Mouse (Mus musculus): ENCODE measurements around the gene Vmn1r42. TPM values are rescaled to one million over a fixed set of nuclear protein-coding genes. Genes with fewer than 3 reads are reported as not detected.
"Not testable (repeated sequence)": the region's sequence is repeated elsewhere in the genome, so short reads cannot be mapped to it uniquely, and the experiment has no call there.

The Vmn1r42 gene
- polyA plus RNA-seq (2015; fragmentation: Nextera tagmentation; extraction: Ambion mirVana) = not detected in 2 replicates

DNA sequence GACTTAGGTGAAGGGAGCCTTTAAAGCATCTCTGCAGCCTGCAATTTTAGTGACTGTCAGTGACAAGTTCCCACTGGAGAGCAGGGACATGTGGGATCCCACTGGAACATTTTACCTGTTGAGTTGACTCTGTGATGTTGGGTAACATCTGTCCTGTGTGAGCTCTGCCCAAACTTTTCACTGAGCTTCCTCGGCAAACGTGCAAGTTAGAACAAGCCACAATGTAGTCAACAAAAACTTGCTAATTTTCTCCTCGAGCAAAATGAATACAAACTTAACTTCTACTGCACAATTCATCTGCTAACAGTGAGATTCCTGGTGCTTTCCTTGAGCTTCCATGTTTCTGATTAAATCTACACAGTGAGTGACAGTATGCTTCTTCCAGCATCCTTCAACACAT is at the start of gene Vmn1r42, which contains the start of gene Vmn1r43:
Gene Vmn1r42 (minus strand): TSS at position 101 of the 400 bp plus-strand sequence.
Gene Vmn1r43 (minus strand): TSS at position 101 of the 400 bp plus-strand sequence.
- H3K27me3 ChIP-seq (ENCODE audit: insufficient read depth, low read length) = not testable (repeated sequence)

DNA sequence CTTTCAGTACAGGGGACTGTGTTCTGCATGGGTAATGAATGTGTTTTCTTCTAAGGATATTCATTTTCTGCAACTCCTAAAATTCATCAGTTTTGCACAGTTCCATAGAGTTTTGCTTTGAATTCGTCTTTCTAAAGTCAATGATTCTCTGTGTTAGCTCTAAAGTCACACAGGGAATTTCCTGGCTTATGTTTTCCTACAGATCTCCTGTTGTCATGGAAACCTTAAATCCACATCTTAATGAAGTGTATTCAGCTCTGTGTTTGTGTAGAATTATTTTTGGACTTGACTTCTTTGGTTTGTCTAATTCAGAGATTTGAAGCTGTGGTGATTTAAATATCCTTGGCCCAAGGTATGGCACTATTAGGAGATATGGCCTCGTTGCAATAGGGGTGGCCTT is 7.6 kb upstream of the Vmn1r42 start:
- no peaks in the 10 kb centered on the region for H3K9me3 ChIP-seq (ENCODE audit: low read length)
- H3K4me1 ChIP-seq (ENCODE audit: insufficient read depth, low read length) = no peaks in the 10 kb centered on the region
- no peak overlapping the region for H3K4me2 ChIP-seq (replicated peaks; ENCODE audit: low read depth, low read length)
- H3K27ac ChIP-seq (ENCODE audit: low read length) = no peak overlapping the region
- ATAC-seq (ENCODE audit: low FRiP score, low TSS enrichment) = no peak
- H3K27me3 ChIP-seq (ENCODE audit: insufficient read depth, low read length) = no peaks in the 10 kb centered on the region
- no peak overlapping the region for H3K4me3 ChIP-seq (ENCODE audit: low read length)
- H3K36me3 ChIP-seq (ENCODE audit: insufficient read depth, low read length) = no peaks in the 10 kb centered on the region
- H3K9ac ChIP-seq (replicated peaks; ENCODE audit: low read length) = no peak overlapping the region
- WGBS = 56% methylated on average over 2 of the region's 2 CpGs

More for the DNA sequence above, at the start of gene Vmn1r42, which contains the start of gene Vmn1r43:
- WGBS = 87% methylated on average over 3 of the region's 3 CpGs
- H3K4me1 ChIP-seq (ENCODE audit: insufficient read depth, low read length); H3K9me3 ChIP-seq (ENCODE audit: low read length); H3K4me3 ChIP-seq (ENCODE audit: low read length); H3K4me2 ChIP-seq (replicated peaks; ENCODE audit: low read depth, low read length); H3K27ac ChIP-seq (ENCODE audit: low read length); ATAC-seq (ENCODE audit: low FRiP score, low TSS enrichment); H3K36me3 ChIP-seq (ENCODE audit: insufficient read depth, low read length); H3K9ac ChIP-seq (replicated peaks; ENCODE audit: low read length): not testable (repeated sequence)

DNA sequence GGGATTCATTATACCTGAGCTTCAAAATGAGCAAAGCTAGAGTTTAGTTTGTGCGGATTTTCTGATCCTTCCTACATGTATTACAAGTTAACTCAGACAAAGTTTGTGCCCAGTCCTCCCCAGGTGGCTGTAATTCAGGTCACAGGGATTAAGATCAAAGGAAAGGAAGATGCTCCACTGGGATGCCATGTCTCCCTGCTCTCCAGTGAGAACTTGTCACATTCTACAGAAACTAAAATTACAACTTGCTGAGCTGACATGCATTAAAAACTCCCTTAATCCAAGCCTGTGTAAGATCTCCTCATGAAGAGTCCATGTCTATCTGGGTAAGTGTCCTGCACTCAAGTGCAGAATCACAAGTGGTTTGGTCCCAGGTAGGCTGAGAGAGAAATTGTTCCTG is 7.1 kb upstream of the Vmn1r42 start, which contains the start of gene Vmn1r44:
Gene Vmn1r44 (plus strand): TSS at position 301 of the 400 bp plus-strand sequence.
- no peak for ATAC-seq (ENCODE audit: low FRiP score, low TSS enrichment)
- no peaks in the 10 kb centered on the region for H3K27me3 ChIP-seq (ENCODE audit: insufficient read depth, low read length)
- H3K4me3 ChIP-seq (ENCODE audit: low read length) = no peak within 1 kb of the TSS
- H3K27ac ChIP-seq (ENCODE audit: low read length) = no peak within 1 kb of the TSS
- no peaks in the 10 kb centered on the region for H3K36me3 ChIP-seq (ENCODE audit: insufficient read depth, low read length)
- no peak within 1 kb of the TSS for H3K4me2 ChIP-seq (replicated peaks; ENCODE audit: low read depth, low read length)
- no peaks in the 10 kb centered on the region for H3K9me3 ChIP-seq (ENCODE audit: low read length)
- H3K9ac ChIP-seq (replicated peaks; ENCODE audit: low read length) = no peak within 1 kb of the TSS
- no peaks in the 10 kb centered on the region for H3K4me1 ChIP-seq (ENCODE audit: insufficient read depth, low read length)
- 71% methylated on average over 1 of the region's 1 CpGs for WGBS

DNA sequence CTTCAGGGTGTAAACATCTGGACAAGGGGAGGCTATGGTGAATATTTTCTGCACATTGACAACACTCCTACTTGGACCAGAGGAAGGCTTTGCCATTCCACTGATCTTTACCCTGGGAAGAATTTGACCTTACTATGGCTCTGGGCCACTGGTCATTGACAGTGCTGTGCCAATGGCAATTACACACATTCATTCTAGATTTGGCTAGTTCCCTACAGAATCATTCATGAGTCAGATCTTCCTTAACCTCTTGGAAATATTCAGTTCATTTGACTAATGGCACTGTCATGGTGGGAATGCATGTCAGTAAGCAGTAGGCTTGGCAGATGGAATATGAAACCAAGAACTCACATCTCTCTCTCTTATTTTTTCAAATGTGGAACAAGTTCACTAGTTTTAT is 4.7 kb upstream of the Vmn1r42 start:
- no peaks in the 10 kb centered on the region for H3K9me3 ChIP-seq (ENCODE audit: low read length)
- no peak overlapping the region for H3K4me2 ChIP-seq (replicated peaks; ENCODE audit: low read depth, low read length)
- H3K27me3 ChIP-seq (ENCODE audit: insufficient read depth, low read length) = no peaks in the 10 kb centered on the region
- H3K4me1 ChIP-seq (ENCODE audit: insufficient read depth, low read length) = no peaks in the 10 kb centered on the region
- H3K27ac ChIP-seq (ENCODE audit: low read length) = no peak overlapping the region
- H3K36me3 ChIP-seq (ENCODE audit: insufficient read depth, low read length) = no peaks in the 10 kb centered on the region
- no peak overlapping the region for H3K9ac ChIP-seq (replicated peaks; ENCODE audit: low read length)
- ATAC-seq (ENCODE audit: low FRiP score, low TSS enrichment) = no peak
- no peak overlapping the region for H3K4me3 ChIP-seq (ENCODE audit: low read length)

DNA sequence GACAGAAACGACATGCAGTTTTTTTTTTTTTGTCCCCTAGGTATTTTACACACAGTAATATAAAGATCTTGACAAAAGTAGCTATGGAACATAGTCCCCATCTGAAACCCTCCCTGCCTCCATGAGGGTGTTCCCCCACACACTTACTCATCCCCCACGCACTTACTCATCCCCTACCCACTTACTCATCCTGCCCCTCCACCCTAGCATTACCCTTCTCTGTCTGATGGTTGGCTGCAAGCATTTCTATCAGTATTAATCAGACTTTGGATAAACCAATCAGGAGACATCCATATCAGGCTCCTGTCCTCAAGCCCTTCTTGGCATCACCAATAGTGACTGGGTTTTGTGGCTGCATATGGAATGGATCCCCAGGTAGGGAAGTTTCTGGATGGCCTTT is 750 bp upstream of the Vmn1r42 start:
- no peak for ATAC-seq (ENCODE audit: low FRiP score, low TSS enrichment)
- no peak overlapping the region for H3K4me2 ChIP-seq (replicated peaks; ENCODE audit: low read depth, low read length)
- no peaks in the 10 kb centered on the region for H3K27me3 ChIP-seq (ENCODE audit: insufficient read depth, low read length)
- no peak overlapping the region for H3K4me3 ChIP-seq (ENCODE audit: low read length)
- no peaks in the 10 kb centered on the region for H3K9me3 ChIP-seq (ENCODE audit: low read length)
- no peak overlapping the region for H3K9ac ChIP-seq (replicated peaks; ENCODE audit: low read length)
- H3K36me3 ChIP-seq (ENCODE audit: insufficient read depth, low read length) = no peaks in the 10 kb centered on the region
- no peak overlapping the region for H3K27ac ChIP-seq (ENCODE audit: low read length)
- 91% methylated on average over 2 of the region's 2 CpGs for WGBS
- H3K4me1 ChIP-seq (ENCODE audit: insufficient read depth, low read length) = no peaks in the 10 kb centered on the region

DNA sequence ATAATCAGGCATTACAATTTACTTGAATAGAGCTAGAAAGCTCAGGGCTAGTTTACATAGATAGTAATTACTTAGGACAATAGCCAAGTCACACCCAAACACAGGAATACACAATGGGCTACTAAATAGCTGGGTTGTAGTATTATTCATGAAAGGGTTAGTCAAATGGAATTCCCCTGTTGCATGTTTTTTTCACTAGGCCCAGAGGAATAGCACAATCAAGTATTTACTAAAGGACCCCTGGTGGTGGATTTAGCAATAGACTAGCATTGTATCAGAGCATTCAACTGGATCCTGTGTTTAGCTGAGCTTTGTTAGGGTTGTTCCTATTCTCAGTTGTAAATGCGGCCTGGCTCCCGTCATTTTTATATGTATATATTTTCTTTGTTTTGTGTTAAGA is 8.2 kb downstream of the Vmn1r42 start:
- Histone ChIP-seq H3K27me3 (ENCODE audit: insufficient read depth, low read length) (no peaks in the 10 kb centered on the region), H3K4me2 (replicated peaks; ENCODE audit: low read depth, low read length) (no peak overlapping the region), H3K36me3 (ENCODE audit: insufficient read depth, low read length) (no peaks in the 10 kb centered on the region), H3K4me1 (ENCODE audit: insufficient read depth, low read length) (no peaks in the 10 kb centered on the region), H3K27ac (ENCODE audit: low read length) (no peak overlapping the region), H3K4me3 (ENCODE audit: low read length) (no peak overlapping the region), H3K9ac (replicated peaks; ENCODE audit: low read length) (no peak overlapping the region), H3K9me3 (ENCODE audit: low read length) (peaks cover 17% of the 10 kb centered on the region)
- no peak for ATAC-seq (ENCODE audit: low FRiP score, low TSS enrichment)
- 89% methylated on average over 2 of the region's 2 CpGs for WGBS

DNA sequence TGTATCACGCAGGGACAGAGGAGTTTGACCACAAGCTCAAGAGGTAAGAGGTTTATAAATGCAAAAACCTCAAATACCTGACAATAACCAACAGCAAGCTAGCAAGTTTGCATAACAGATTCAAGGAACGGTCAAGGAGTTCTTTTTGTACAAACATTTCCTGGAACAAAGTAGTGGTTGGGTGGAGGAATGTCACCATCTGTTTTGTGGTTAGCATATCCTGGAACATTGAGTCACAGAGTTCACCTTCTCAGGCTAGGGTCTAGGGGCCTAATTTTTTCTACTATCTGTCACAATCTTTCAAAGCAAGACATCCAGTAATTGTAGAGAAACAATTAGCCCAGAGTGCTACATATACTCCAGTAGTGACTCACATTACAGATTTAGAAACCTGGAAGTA is 8.9 kb downstream of the Vmn1r42 start:
- Histone ChIP-seq H3K27ac (ENCODE audit: low read length) (no peak overlapping the region), H3K36me3 (ENCODE audit: insufficient read depth, low read length) (no peaks in the 10 kb centered on the region), H3K4me1 (ENCODE audit: insufficient read depth, low read length) (no peaks in the 10 kb centered on the region), H3K27me3 (ENCODE audit: insufficient read depth, low read length) (no peaks in the 10 kb centered on the region), H3K9ac (replicated peaks; ENCODE audit: low read length) (no peak overlapping the region), H3K4me2 (replicated peaks; ENCODE audit: low read depth, low read length) (no peak overlapping the region), H3K4me3 (ENCODE audit: low read length) (no peak overlapping the region), H3K9me3 (ENCODE audit: low read length) (peaks cover 17% of the 10 kb centered on the region)
- ATAC-seq (ENCODE audit: low FRiP score, low TSS enrichment) = no peak
- WGBS = 96% methylated on average over 2 of the region's 2 CpGs

DNA sequence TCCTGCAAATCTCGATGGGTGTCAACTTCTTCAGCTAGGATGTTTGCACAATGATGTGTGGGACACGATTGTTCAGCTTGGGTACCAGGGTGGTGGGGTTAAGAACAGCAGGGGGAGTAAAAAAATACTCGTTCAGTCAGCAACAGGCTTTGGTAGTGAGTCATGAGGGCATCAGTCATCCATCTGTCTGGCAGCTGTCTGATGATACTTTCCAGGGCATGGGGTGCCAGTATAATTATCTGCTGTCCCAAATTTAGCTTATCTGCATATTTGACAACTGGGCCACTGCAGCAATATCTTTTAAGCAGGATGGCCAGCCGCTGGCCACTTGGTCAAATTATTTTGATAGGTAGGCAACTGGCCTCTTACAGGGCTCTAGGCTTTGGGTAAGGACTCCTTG is 12.4 kb downstream of the Vmn1r42 start:
- Histone ChIP-seq H3K4me2 (replicated peaks; ENCODE audit: low read depth, low read length) (no peak overlapping the region), H3K4me3 (ENCODE audit: low read length) (no peak overlapping the region), H3K4me1 (ENCODE audit: insufficient read depth, low read length) (no peaks in the 10 kb centered on the region), H3K27me3 (ENCODE audit: insufficient read depth, low read length) (no peaks in the 10 kb centered on the region), H3K36me3 (ENCODE audit: insufficient read depth, low read length) (no peaks in the 10 kb centered on the region), H3K9ac (replicated peaks; ENCODE audit: low read length) (no peak overlapping the region), H3K27ac (ENCODE audit: low read length) (no peak overlapping the region), H3K9me3 (ENCODE audit: low read length) (peaks cover 22% of the 10 kb centered on the region)
- 73% methylated on average over 4 of the region's 4 CpGs for WGBS
- no peak for ATAC-seq (ENCODE audit: low FRiP score, low TSS enrichment)

DNA sequence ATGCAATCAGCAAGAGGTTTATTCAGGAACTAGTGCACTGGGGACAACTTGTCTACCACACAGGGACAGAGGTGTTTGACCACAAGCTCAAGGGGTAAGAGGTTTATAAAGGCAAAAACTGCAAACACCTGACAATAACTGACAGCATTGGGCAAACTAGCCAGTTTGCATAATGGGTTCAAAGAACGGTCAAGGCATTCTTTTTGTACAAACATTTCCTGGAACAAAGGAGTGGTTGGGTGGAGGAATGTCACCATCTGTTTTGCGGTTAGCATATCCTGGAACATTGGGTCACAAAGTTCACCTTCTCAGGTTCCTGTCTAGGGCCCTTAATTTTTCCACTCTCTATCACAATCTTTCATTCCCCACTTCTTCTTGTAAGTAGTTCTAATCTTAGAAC is 16.4 kb downstream of the Vmn1r42 start:
- WGBS = 81% methylated on average over 2 of the region's 2 CpGs
- no peaks in the 10 kb centered on the region for H3K4me1 ChIP-seq (ENCODE audit: insufficient read depth, low read length)
- no peak overlapping the region for H3K27ac ChIP-seq (ENCODE audit: low read length)
- peaks cover 10% of the 10 kb centered on the region for H3K9me3 ChIP-seq (ENCODE audit: low read length)
- no peaks in the 10 kb centered on the region for H3K27me3 ChIP-seq (ENCODE audit: insufficient read depth, low read length)
- no peak overlapping the region for H3K4me3 ChIP-seq (ENCODE audit: low read length)
- no peak for ATAC-seq (ENCODE audit: low FRiP score, low TSS enrichment)
- H3K36me3 ChIP-seq (ENCODE audit: insufficient read depth, low read length) = no peaks in the 10 kb centered on the region
- H3K9ac ChIP-seq (replicated peaks; ENCODE audit: low read length) = no peak overlapping the region
- H3K4me2 ChIP-seq (replicated peaks; ENCODE audit: low read depth, low read length) = no peak overlapping the region

DNA sequence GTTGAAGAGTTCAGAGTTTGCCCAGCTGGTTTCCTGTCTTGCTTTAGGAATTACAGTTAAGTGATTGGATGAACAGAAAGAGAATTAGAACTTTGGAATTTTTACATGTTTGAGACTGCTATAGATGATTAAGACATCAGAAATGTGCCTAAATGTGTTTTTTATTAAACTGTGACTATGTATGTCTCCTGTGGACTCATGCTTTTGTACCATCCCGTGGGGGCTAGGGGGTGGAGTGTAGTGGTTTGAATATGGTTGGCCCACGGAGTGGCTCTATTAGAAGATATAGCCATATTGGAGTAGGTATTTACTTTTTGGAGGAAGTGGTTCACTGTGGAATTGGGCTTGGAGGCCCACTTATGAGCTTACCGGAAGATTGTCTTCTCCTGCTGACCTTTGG is 18.7 kb downstream of the Vmn1r42 start:
- Histone ChIP-seq H3K4me1 (ENCODE audit: insufficient read depth, low read length) (no peaks in the 10 kb centered on the region), H3K4me2 (replicated peaks; ENCODE audit: low read depth, low read length) (no peak overlapping the region), H3K9me3 (ENCODE audit: low read length) (peaks cover 7% of the 10 kb centered on the region; the same call in 1 of the 2 replicates), H3K36me3 (ENCODE audit: insufficient read depth, low read length) (no peaks in the 10 kb centered on the region), H3K27ac (ENCODE audit: low read length) (no peak overlapping the region), H3K4me3 (ENCODE audit: low read length) (no peak overlapping the region), H3K27me3 (ENCODE audit: insufficient read depth, low read length) (no peaks in the 10 kb centered on the region), H3K9ac (replicated peaks; ENCODE audit: low read length) (no peak overlapping the region)
- 85% methylated on average over 3 of the region's 3 CpGs for WGBS
- ATAC-seq (ENCODE audit: low FRiP score, low TSS enrichment) = no peak
